Mouse (Mus musculus) thymus, adult 2 months (tissue): Measurements from ENCODE around the gene Cep152. TPM values are rescaled to one million over a fixed set of nuclear protein-coding genes. Genes with fewer than 3 reads are reported as not detected.

ENCODE experiments used
- DNase-seq: peaks from one replicate; pipeline ENCODE4 v3.0.0; 2021
- H3K27ac ChIP-seq: fragments of 200-500 bp; 2 replicates; pipeline ENCODE4 v1.5.1; 2012; ENCODE audit warnings: low read length, control low read depth; ENCODE audit not compliant: control insufficient read depth, insufficient read depth
- H3K27me3 ChIP-seq: fragments of 200-500 bp; 2 replicates; pipeline ENCODE4 v1.6.1; 2012; ENCODE audit warnings: mild to moderate bottlenecking, low read length, moderate library complexity, mixed read lengths; ENCODE audit not compliant: control insufficient read depth, insufficient read depth
- H3K36me3 ChIP-seq: fragments of 200-500 bp; 2 replicates; pipeline ENCODE4 v1.6.1; 2012; ENCODE audit warnings: mild to moderate bottlenecking, low read length, moderate library complexity; ENCODE audit not compliant: control insufficient read depth, insufficient read depth
- H3K4me1 ChIP-seq: fragments of 200-500 bp; replicated peaks from 2 replicates; pipeline ENCODE4 v1.6.1; 2012; ENCODE audit warnings: low read length; ENCODE audit not compliant: control insufficient read depth, insufficient read depth
- H3K4me3 ChIP-seq: fragments of 200-500 bp; 2 replicates; pipeline ENCODE4 v1.5.1; 2012; ENCODE audit warnings: mild to moderate bottlenecking, low read length, control low read depth, moderate library complexity; ENCODE audit not compliant: control insufficient read depth, insufficient read depth
- CTCF ChIP-seq: fragments of 200-500 bp; IDR thresholded peaks from 2 replicates; pipeline ENCODE4 v1.5.1; 2012; ENCODE audit warnings: mild to moderate bottlenecking, control low read depth, low read length, moderate library complexity, borderline replicate concordance; ENCODE audit not compliant: control insufficient read depth, poor library complexity, insufficient read depth; ENCODE audit errors: extremely low read depth
- POLR2A ChIP-seq: fragments of 200-500 bp; IDR thresholded peaks from 2 replicates; pipeline ENCODE4 v1.6.1; 2012; ENCODE audit warnings: mild to moderate bottlenecking, low read length, control low read depth, moderate library complexity; ENCODE audit not compliant: control insufficient read depth, poor library complexity, insufficient read depth; ENCODE audit errors: extremely low read depth
- WGBS: fragments of 180-500 bp; shearing (Covaris S2); methylation state at CpG from one replicate; pipeline ENCODE4 v1.1.7; 2018; 5-methylcytosine and 5-hydroxymethylcytosine counted together
- polyA plus RNA-seq: library from polyadenylated mRNA; depleted of rRNA; stranded (reverse); fragments of >200 nt; gene quantifications from 2 replicates; pipeline ENCODE4 v1.2.3, GENCODE M21; 2012; rRNA removed

Cep152 gene
- polyA plus RNA-seq, 1 experiment: 4.7 TPM

- Histone ChIP-seq H3K4me1 (no peaks in the 10 kb centered on the region), H3K27me3 (no peaks in the 10 kb centered on the region), H3K4me3 (no peak overlapping the region), H3K27ac (no peak overlapping the region), H3K36me3 (no peaks in the 10 kb centered on the region)
- no peak for DNase-seq
- WGBS: 90% methylated on average over 2 of the region's 2 CpGs
- TF ChIP-seq CTCF (no peak), POLR2A (no peak)
Observed at GRCm38 (mm10) chr2:125525484-125525883, 99.4 kb downstream of the Cep152 start.

- TF ChIP-seq POLR2A (no peak), CTCF (no peak)
- DNase-seq: no peak
- Histone ChIP-seq H3K36me3 (no peaks in the 10 kb centered on the region), H3K27me3 (no peaks in the 10 kb centered on the region), H3K4me3 (no peak overlapping the region), H3K4me1 (no peaks in the 10 kb centered on the region), H3K27ac (no peak overlapping the region)
- 84% methylated on average over 4 of the region's 4 CpGs for WGBS
Observed at GRCm38 (mm10) chr2:125516594-125516993, 108.3 kb downstream of the Cep152 start.

GRCm38 (mm10) chr2:125515291-125516057, 109.4 kb downstream of the Cep152 start:
- Histone ChIP-seq H3K27ac (no peak overlapping the region), H3K27me3 (no peaks in the 10 kb centered on the region), H3K4me1 (no peaks in the 10 kb centered on the region), H3K4me3 (no peak overlapping the region), H3K36me3 (no peaks in the 10 kb centered on the region)
- DNase-seq: no peak
- TF ChIP-seq POLR2A (no peak), CTCF (no peak)
- 79% methylated on average over 12 of the region's 12 CpGs for WGBS

- Histone ChIP-seq H3K36me3 (no peaks in the 10 kb centered on the region), H3K4me3 (no peak overlapping the region), H3K27me3 (no peaks in the 10 kb centered on the region), H3K27ac (no peak overlapping the region), H3K4me1 (no peaks in the 10 kb centered on the region)
- 94% methylated on average over 3 of the region's 3 CpGs for WGBS
- TF ChIP-seq CTCF (no peak), POLR2A (no peak)
- DNase-seq: no peak
Observed at GRCm38 (mm10) chr2:125514391-125514790, 110.5 kb downstream of the Cep152 start.

Other genes with a start within 250 kb of the Cep152 start
- gene Gm9913, start 120.0 kb downstream of the Cep152 start, polyA plus RNA-seq: 0.06 and 0.08 TPM in 2 replicates
- gene Fbn1, start 117.1 kb downstream of the Cep152 start, polyA plus RNA-seq: 4.4 and 4.5 TPM in 2 replicates
- 21.7 and 23.4 TPM in 2 replicates for gene Eid1, start 48.0 kb upstream of the Cep152 start, polyA plus RNA-seq
- 0.57 and 0.66 TPM in 2 replicates for gene Shc4, start 99.0 kb upstream of the Cep152 start, polyA plus RNA-seq
- 16.8 and 20.0 TPM in 2 replicates for gene Secisbp2l, start 157.8 kb upstream of the Cep152 start, polyA plus RNA-seq
- 18.5 and 19.0 TPM in 2 replicates for gene Galk2, start 234.0 kb upstream of the Cep152 start, polyA plus RNA-seq
- gene Cops2, start 234.0 kb upstream of the Cep152 start, polyA plus RNA-seq: 6.4 and 7.1 TPM in 2 replicates